Comparison of ENCODE assay signal across 9 mouse cellular contexts in genomic region chr16:13673114-13673513, GRCm38 (mm10). TPM values are rescaled to one million over a fixed set of nuclear protein-coding genes. Genes with fewer than 3 reads are reported as not detected.
DNase-seq lines count a peak whose midpoint lies in the region; ATAC-seq and TF ChIP-seq lines count a peak whose summit lies in the region.
"Had no signal": no experiment of that assay in that cellular context is flagged by ENCODE, and none has a peak within 500 bp of the region (broad histone marks: within the 10 kb centered on the region; RNA-seq: fewer than 3 reads in every experiment).

No protein-coding gene starts in this region.

- H3K27ac ChIP-seq in neural tube, embryonic 11.5 days (ENCODE audit: low read depth, low read length) = no peak overlapping the region
- no peak overlapping the region for H3K27ac ChIP-seq in liver, embryonic 13.5 days
- no peak overlapping the region for H3K27ac ChIP-seq in stomach, postnatal 0 days (replicated peaks)

- no peak overlapping the region for H3K4me3 ChIP-seq in neural tube, embryonic 11.5 days (ENCODE audit: low read depth, low read length)
- peak overlapping the region; percentile 92 for H3K4me3 ChIP-seq in liver, embryonic 13.5 days (replicated peaks)
- no peak overlapping the region for H3K4me3 ChIP-seq in stomach, postnatal 0 days (ENCODE audit: low read depth, low read length)

- TF ChIP-seq EP300 in stomach, postnatal 0 days (optimal IDR thresholded peaks at IDR 0.05) = no peak

- no peaks in the 10 kb centered on the region for H3K27me3 ChIP-seq in neural tube, embryonic 11.5 days (ENCODE audit: control insufficient read depth, insufficient read depth, low read length)
- no peaks in the 10 kb centered on the region for H3K27me3 ChIP-seq in liver, embryonic 13.5 days
- H3K27me3 ChIP-seq in stomach, postnatal 0 days (ENCODE audit: control insufficient read depth, insufficient read depth, low read length) = no peaks in the 10 kb centered on the region

- no peak overlapping the region for H3K9ac ChIP-seq in neural tube, embryonic 11.5 days (ENCODE audit: low read length)
- peak overlapping the region; percentile 91; the same call in 1 of the 2 replicates for H3K9ac ChIP-seq in liver, embryonic 13.5 days
- no peak overlapping the region for H3K9ac ChIP-seq in stomach, postnatal 0 days (ENCODE audit: low read length)

- peak overlapping the region; percentile 62 for H3K4me2 ChIP-seq in neural tube, embryonic 11.5 days (ENCODE audit: low read depth)
- H3K4me2 ChIP-seq in liver, embryonic 13.5 days = peak overlapping the region; percentile 93
- H3K4me2 ChIP-seq in stomach, postnatal 0 days (replicated peaks; ENCODE audit: low read depth) = peak overlapping the region; percentile 78

- no peaks in the 10 kb centered on the region for H3K9me3 ChIP-seq in neural tube, embryonic 11.5 days (ENCODE audit: control insufficient read depth, low read length)
- H3K9me3 ChIP-seq in liver, embryonic 13.5 days (replicated peaks) = no peaks in the 10 kb centered on the region
- H3K9me3 ChIP-seq in stomach, postnatal 0 days (ENCODE audit: control insufficient read depth, low read length) = no peaks in the 10 kb centered on the region

- 84% methylated on average over 5 of the region's 5 CpGs for WGBS in neural tube, embryonic 11.5 days
- WGBS in liver, embryonic 13.5 days (ENCODE audit: insufficient replicate concordance) = 75% methylated on average over 5 of the region's 5 CpGs
- 70% methylated on average over 5 of the region's 5 CpGs for WGBS in stomach, postnatal 0 days

- H3K36me3 ChIP-seq in neural tube, embryonic 11.5 days (ENCODE audit: control insufficient read depth, insufficient read depth, low read length) = peaks cover 3% of the 10 kb centered on the region; the same call in 1 of the 2 replicates
- H3K36me3 ChIP-seq in liver, embryonic 13.5 days = peaks cover 20% of the 10 kb centered on the region
- peaks cover 3% of the 10 kb centered on the region; the same call in 1 of the 2 replicates for H3K36me3 ChIP-seq in stomach, postnatal 0 days (ENCODE audit: control insufficient read depth, insufficient read depth, low read length)

- peak; percentile 72 for DNase-seq in heart, adult 11 months
- no peak for DNase-seq in heart, postnatal 4 days
- DNase-seq in neural tube, embryonic 11.5 days (ENCODE audit: low spot score) = no peak
- DNase-seq in neural tube, embryonic 10.5 days (ENCODE audit: extremely low spot score, low spot score) = no peak
- no peak for DNase-seq in liver, embryonic 13.5 days
- DNase-seq in stomach, postnatal 0 days (ENCODE audit: low spot score) = no peak
- no peak for DNase-seq in ovary, postnatal 36 days (ENCODE audit: low spot score)

- no peak for TF ChIP-seq CTCF in stomach, postnatal 0 days (IDR thresholded peaks at IDR 0.05; ENCODE audit: low read depth)

- ATAC-seq in neural tube, embryonic 11.5 days (ENCODE audit: insufficient read depth, low FRiP score, low TSS enrichment) = no peak
- ATAC-seq in liver, embryonic 13.5 days (ENCODE audit: low read depth) = no peak
- ATAC-seq in stomach, postnatal 0 days (ENCODE audit: low FRiP score, low TSS enrichment) = no peak
- ATAC-seq in megakaryocyte progenitor cell, adult 5-6 weeks (replicated peaks; ENCODE audit: poor library complexity) = no peak

- peaks cover 5% of the 10 kb centered on the region for H3K4me1 ChIP-seq in neural tube, embryonic 11.5 days (ENCODE audit: control insufficient read depth, insufficient read depth, low read length)
- peaks cover 35% of the 10 kb centered on the region for H3K4me1 ChIP-seq in liver, embryonic 13.5 days (replicated peaks)
- no peaks in the 10 kb centered on the region; the same call in 1 of the 2 replicates for H3K4me1 ChIP-seq in stomach, postnatal 0 days (replicated peaks; ENCODE audit: control insufficient read depth, insufficient read depth)

RNA-seq across cellular contexts. Expression of gene 3110001I22Rik, which starts 1.4 kb away (rescaled TPM):
- total RNA-seq in heart, postnatal 4 days (2021) = 1 to 10 TPM; 2.3 to 2.5 TPM
- polyA plus RNA-seq in neural tube, embryonic 11.5 days (2014; fragmentation: Nextera tagmentation; extraction: Ambion mirVana) = 11.4 and 12.4 TPM in 2 replicates
- 3.0 and 3.1 TPM in 2 replicates for polyA plus RNA-seq in liver, embryonic 13.5 days (2015; fragmentation: Nextera tagmentation; extraction: Ambion mirVana)
- polyA plus RNA-seq in stomach, postnatal 0 days (2015; fragmentation: Nextera tagmentation; extraction: Ambion mirVana) = 3.0 and 3.3 TPM in 2 replicates
- 12.4 and 15.9 TPM in 2 replicates for total RNA-seq in megakaryocyte progenitor cell, adult 5-6 weeks (2015)
- 12.6 and 21.0 TPM in 2 replicates for total RNA-seq in megakaryocyte progenitor cell, adult 5-6 weeks (2017)

RNA-seq across cellular contexts. Expression of gene Bfar, which starts 1.5 kb away (rescaled TPM):
- 10 to 100 TPM; 30.7 to 32.3 TPM for total RNA-seq in heart, postnatal 4 days (2021)
- polyA plus RNA-seq in neural tube, embryonic 11.5 days (2014; fragmentation: Nextera tagmentation; extraction: Ambion mirVana) = 43.2 and 44.5 TPM in 2 replicates
- 14.1 and 14.9 TPM in 2 replicates for polyA plus RNA-seq in liver, embryonic 13.5 days (2015; fragmentation: Nextera tagmentation; extraction: Ambion mirVana)
- polyA plus RNA-seq in stomach, postnatal 0 days (2015; fragmentation: Nextera tagmentation; extraction: Ambion mirVana) = 21.5 and 22.0 TPM in 2 replicates
- 48.0 and 53.0 TPM in 2 replicates for total RNA-seq in megakaryocyte progenitor cell, adult 5-6 weeks (2015)
- 57.4 and 67.3 TPM in 2 replicates for total RNA-seq in megakaryocyte progenitor cell, adult 5-6 weeks (2017)

RNA-seq across cellular contexts. Expression of gene Parn, which starts 5.1 kb away (rescaled TPM):
- 10 to 100 TPM; 19.3 to 21.2 TPM for total RNA-seq in heart, postnatal 4 days (2021)
- polyA plus RNA-seq in neural tube, embryonic 11.5 days (2014; fragmentation: Nextera tagmentation; extraction: Ambion mirVana) = 40.2 and 41.3 TPM in 2 replicates
- 21.5 and 24.9 TPM in 2 replicates for polyA plus RNA-seq in liver, embryonic 13.5 days (2015; fragmentation: Nextera tagmentation; extraction: Ambion mirVana)
- 23.7 and 24.8 TPM in 2 replicates for polyA plus RNA-seq in stomach, postnatal 0 days (2015; fragmentation: Nextera tagmentation; extraction: Ambion mirVana)
- 18.8 TPM in 2 replicates for total RNA-seq in megakaryocyte progenitor cell, adult 5-6 weeks (2015)
- 45.0 and 69.4 TPM in 2 replicates for total RNA-seq in megakaryocyte progenitor cell, adult 5-6 weeks (2017)

RNA-seq across cellular contexts. Expression of gene Pla2g10, which starts 57.7 kb away (rescaled TPM):
- not detected for total RNA-seq in heart, postnatal 4 days (2021)
- 0.26 TPM in 1 of 2 replicates, not detected in the other for polyA plus RNA-seq in neural tube, embryonic 11.5 days (2014; fragmentation: Nextera tagmentation; extraction: Ambion mirVana)
- polyA plus RNA-seq in liver, embryonic 13.5 days (2015; fragmentation: Nextera tagmentation; extraction: Ambion mirVana) = 0.24 TPM in 1 of 2 replicates, not detected in the other
- 142 and 153 TPM in 2 replicates for polyA plus RNA-seq in stomach, postnatal 0 days (2015; fragmentation: Nextera tagmentation; extraction: Ambion mirVana)
- total RNA-seq in megakaryocyte progenitor cell, adult 5-6 weeks (2015) = not detected in 2 replicates
- total RNA-seq in megakaryocyte progenitor cell, adult 5-6 weeks (2017) = not detected in 2 replicates
- total RNA-seq: adrenal gland, postnatal 10 days had no signal
